Mouse (Mus musculus) hindbrain, embryonic 14.5 days (tissue): ENCODE measurements around the gene Lrrn4cl. TPM values are rescaled to one million over a fixed set of nuclear protein-coding genes. Genes with fewer than 3 reads are reported as not detected.

Experiments used
- ATAC-seq: fragments of 200-750 bp; cut with Nextera tagmentation; 2 replicates; pipeline ENCODE4 v1.8.0; 2017; ENCODE audit warnings: moderate number of reproducible peaks, mild to moderate bottlenecking, moderate TSS enrichment, moderate library complexity; ENCODE audit not compliant: low FRiP score
- DNase-seq: peaks from one replicate; pipeline ENCODE4 v3.0.0-alpha.2; 2015; ENCODE audit warnings: low spot score
- H3K27ac ChIP-seq: fragments of 300-500 bp; sonication (generic); 2 replicates; pipeline ENCODE4 v1.5.1; 2014; ENCODE audit warnings: mild to moderate bottlenecking, moderate library complexity
- H3K27me3 ChIP-seq: fragments of 300-500 bp; sonication (generic); 2 replicates; pipeline ENCODE4 v1.6.1; 2014; ENCODE audit warnings: mild to moderate bottlenecking, low read length, mixed read lengths; ENCODE audit not compliant: control insufficient read depth, insufficient read depth
- H3K36me3 ChIP-seq: fragments of 300-500 bp; sonication (generic); replicated peaks from 2 replicates; pipeline ENCODE4 v1.6.1; 2014; ENCODE audit not compliant: control insufficient read depth, insufficient read depth
- H3K4me1 ChIP-seq: fragments of 300-500 bp; sonication (generic); replicated peaks from 2 replicates; pipeline ENCODE4 v1.6.1; 2014; ENCODE audit warnings: antibody characterized with exemption, low read length, mixed read lengths; ENCODE audit not compliant: control insufficient read depth, insufficient read depth
- H3K4me2 ChIP-seq: fragments of 300-500 bp; sonication (generic); replicated peaks from 2 replicates; pipeline ENCODE4 v1.6.1; 2014; ENCODE audit warnings: mild to moderate bottlenecking, moderate library complexity
- H3K4me3 ChIP-seq: fragments of 300-500 bp; sonication (generic); replicated peaks from 2 replicates; pipeline ENCODE4 v1.5.1; 2014; ENCODE audit warnings: mild to moderate bottlenecking, low read length
- H3K9ac ChIP-seq: fragments of 300-500 bp; sonication (generic); 2 replicates; pipeline ENCODE4 v1.6.1; 2014
- H3K9me3 ChIP-seq: fragments of 300-500 bp; sonication (generic); 2 replicates; pipeline ENCODE4 v1.6.1; 2016; ENCODE audit warnings: low read length; ENCODE audit not compliant: control insufficient read depth
- WGBS: fragments of 180-500 bp; shearing (Covaris S2); extraction: QIAGEN DNeasy Blood & Tissue Kit; methylation state at CpG from one replicate; pipeline ENCODE4 v1.1.7; 2014; 5-methylcytosine and 5-hydroxymethylcytosine counted together
- polyA plus RNA-seq: library from polyadenylated mRNA; unstranded; fragments of >200 nt; fragmentation: Nextera tagmentation; extraction: Ambion mirVana; gene quantifications from 2 replicates; pipeline ENCODE4 v1.2.1, GENCODE M21; 2014

The Lrrn4cl gene
- polyA plus RNA-seq, 1 experiment from 2014 or later = 1.1 TPM

DNA sequence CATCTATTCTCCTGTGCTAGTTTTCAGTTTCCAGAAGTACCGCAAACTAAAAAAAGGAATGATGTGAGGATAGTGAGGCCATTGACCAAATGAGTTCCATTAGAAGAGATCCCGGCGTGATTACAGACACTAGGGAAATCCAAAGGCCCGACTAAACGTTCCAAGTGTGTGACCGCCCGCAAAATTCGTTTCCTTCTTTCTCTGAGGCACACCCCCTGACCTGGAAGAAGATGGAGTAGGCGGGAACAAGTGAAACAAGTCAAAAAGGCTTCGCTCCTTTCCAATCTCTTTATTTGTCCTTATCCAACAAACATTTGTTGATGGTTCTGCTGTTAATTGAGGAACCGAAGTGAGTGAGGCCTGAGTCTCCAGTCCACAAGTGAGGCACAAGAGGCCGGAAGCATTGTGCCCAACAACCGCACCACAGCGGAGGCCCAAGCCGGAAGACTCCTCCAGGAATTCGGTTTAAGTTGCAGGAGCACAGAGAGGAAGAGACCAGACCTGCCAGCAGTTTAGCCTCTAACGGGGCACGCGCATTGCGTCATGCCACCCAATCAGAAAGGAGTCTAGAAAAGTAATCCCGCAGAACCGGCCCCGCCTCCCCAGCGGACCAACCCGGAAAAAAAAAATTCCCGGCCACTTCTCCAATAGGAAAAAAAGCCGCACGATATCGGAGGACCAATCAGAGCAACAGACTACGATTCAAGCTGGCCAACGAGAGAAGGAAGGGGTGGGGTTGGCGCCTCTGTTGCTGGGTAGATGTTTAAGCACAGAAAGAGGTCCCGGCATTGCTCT is 31.6 kb upstream of the Lrrn4cl start, which contains the start of gene Ttc9c:
Gene Ttc9c, minus strand, starts transcription at position 533 of the 795 bp plus-strand sequence.
- Histone ChIP-seq H3K27me3 (no peaks in the 10 kb centered on the region), H3K4me3 (peak within 1 kb of the TSS; percentile 90), H3K4me1 (peaks cover 47% of the 10 kb centered on the region), H3K9me3 (no peaks in the 10 kb centered on the region), H3K27ac (peak within 1 kb of the TSS; percentile 96), H3K9ac (peak within 1 kb of the TSS; percentile 90), H3K36me3 (peaks cover 30% of the 10 kb centered on the region), H3K4me2 (peak within 1 kb of the TSS; percentile 76)
- ATAC-seq (peak; percentile 93), DNase-seq (peak; percentile 99)
- WGBS = under 1% methylated on average over 33 of the region's 33 CpGs

DNA sequence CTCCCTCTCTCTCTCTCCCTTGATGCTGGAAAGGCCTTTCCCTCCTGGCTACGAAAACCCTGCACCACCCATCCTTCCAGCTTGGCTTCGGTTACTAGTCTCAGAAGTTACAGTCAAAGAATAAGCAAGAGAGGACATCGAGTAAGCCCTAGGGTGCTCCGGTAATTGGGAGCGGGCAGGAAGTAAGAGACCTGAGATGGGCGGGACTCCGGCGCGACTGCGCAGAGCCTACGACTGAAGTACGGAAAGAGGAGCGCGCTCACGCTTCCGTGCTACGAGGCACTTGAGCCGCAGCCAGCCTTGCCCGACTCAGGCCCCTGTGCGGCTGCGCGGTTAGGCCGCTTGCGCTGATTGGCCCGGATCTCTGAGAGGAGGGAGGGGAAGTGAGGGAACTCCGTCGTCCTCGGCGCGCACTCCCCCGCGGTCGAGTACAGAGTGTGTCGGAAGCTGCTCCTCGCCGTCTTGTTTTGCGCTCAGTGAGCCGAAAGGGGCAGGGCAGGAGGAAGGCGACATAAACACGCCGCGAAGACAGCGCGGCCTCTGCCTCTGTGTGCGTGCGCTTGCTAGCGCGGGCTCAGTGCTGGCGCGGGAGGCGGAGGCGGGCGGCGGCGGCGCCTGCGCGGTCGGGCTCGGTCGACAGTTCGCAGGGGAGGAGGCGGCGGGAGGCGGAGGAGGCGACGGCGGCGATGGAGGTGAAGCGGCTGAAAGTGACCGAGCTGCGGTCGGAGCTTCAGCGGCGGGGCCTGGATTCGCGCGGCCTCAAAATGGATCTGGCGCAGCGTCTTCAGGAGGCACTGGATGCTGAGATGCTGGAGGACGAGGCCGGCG is 30.8 kb upstream of the Lrrn4cl start, which contains the start of gene Hnrnpul2:
Gene Hnrnpul2, plus strand, starts transcription at position 415 of the 828 bp plus-strand sequence.
- DNase-seq (peak; percentile 97), ATAC-seq (peak; percentile 96)
- Histone ChIP-seq H3K9ac (peak within 1 kb of the TSS; percentile 90), H3K27me3 (no peaks in the 10 kb centered on the region), H3K36me3 (peaks cover 31% of the 10 kb centered on the region), H3K4me3 (peak within 1 kb of the TSS; percentile 90), H3K9me3 (no peaks in the 10 kb centered on the region), H3K4me1 (peaks cover 47% of the 10 kb centered on the region), H3K4me2 (peak within 1 kb of the TSS; percentile 76), H3K27ac (peak within 1 kb of the TSS; percentile 96)
- under 1% methylated on average over 81 of the region's 83 CpGs for whole genome bisulfite sequencing

- ATAC-seq (peak; percentile 28), DNase-seq (no peak)
- peaks cover 47% of the 10 kb centered on the region for H3K4me1 ChIP-seq
- H3K27ac ChIP-seq = peak overlapping the region; percentile 96
- H3K27me3 ChIP-seq = no peaks in the 10 kb centered on the region
- peak overlapping the region; percentile 76 for H3K4me2 ChIP-seq
- H3K36me3 ChIP-seq = peaks cover 31% of the 10 kb centered on the region
- H3K9ac ChIP-seq = peak overlapping the region; percentile 90
- peak overlapping the region; percentile 90 for H3K4me3 ChIP-seq
- WGBS = under 1% methylated on average over 48 of the region's 48 CpGs
- H3K9me3 ChIP-seq = no peaks in the 10 kb centered on the region
These were observed 30.1 kb upstream of the Lrrn4cl start for GRCm38 (mm10) chr19:8820424-8820956.

- ATAC-seq = no peak
- WGBS = 4% methylated on average over 7 of the region's 7 CpGs
These were observed 29.4 kb upstream of the Lrrn4cl start for GRCm38 (mm10) chr19:8821146-8821545.

GRCm38 (mm10) chr19:8822696-8823095 is 27.9 kb upstream of the Lrrn4cl start:
- WGBS = 65% methylated on average over 8 of the region's 8 CpGs
- no peak for DNase-seq

More at GRCm38 (mm10) chr19:8821146-8821545, 29.4 kb upstream of the Lrrn4cl start:
- Histone ChIP-seq H3K9ac (peak overlapping the region; percentile 90), H3K4me2 (peak overlapping the region; percentile 76), H3K9me3 (no peaks in the 10 kb centered on the region), H3K4me3 (peak overlapping the region; percentile 90), H3K27ac (no peak overlapping the region; the same call in 1 of the 2 replicates), H3K4me1 (peaks cover 47% of the 10 kb centered on the region), H3K36me3 (peaks cover 36% of the 10 kb centered on the region), H3K27me3 (no peaks in the 10 kb centered on the region)
- DNase-seq = no peak

DNA sequence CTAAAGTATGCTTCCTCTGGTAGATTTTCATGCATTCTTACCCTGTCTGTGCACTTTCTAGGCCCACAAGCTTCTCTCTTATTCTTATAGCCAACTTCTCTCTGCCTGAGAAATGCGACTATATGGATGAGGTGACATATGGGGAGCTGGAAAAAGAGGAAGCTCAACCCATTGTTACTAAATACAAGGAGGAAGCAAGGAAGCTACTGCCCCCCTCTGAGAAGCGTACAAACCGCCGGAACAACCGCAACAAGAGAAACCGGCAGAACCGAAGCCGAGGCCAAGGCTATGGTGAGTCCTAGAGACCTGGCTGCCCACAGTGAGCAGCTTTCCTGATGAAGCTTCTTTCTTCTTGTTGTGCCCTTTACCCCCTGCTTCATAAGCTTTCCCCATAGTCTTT is 20.9 kb upstream of the Lrrn4cl start, which contains the start of gene AC129217.1:
Gene AC129217.1, plus strand, starts transcription at position 114 of the 400 bp plus-strand sequence.
- no peaks in the 10 kb centered on the region for H3K9me3 ChIP-seq
- H3K27me3 ChIP-seq = no peaks in the 10 kb centered on the region
- H3K36me3 ChIP-seq = peaks cover 100% of the 10 kb centered on the region
- ATAC-seq = no peak
- DNase-seq = no peak
- 92% methylated on average over 8 of the region's 8 CpGs for WGBS
- H3K9ac ChIP-seq = no peak within 1 kb of the TSS
- H3K4me2 ChIP-seq = no peak within 1 kb of the TSS
- H3K27ac ChIP-seq = no peak within 1 kb of the TSS
- H3K4me1 ChIP-seq = no peaks in the 10 kb centered on the region
- H3K4me3 ChIP-seq = 0 out of 2 replicates have a peak within 1 kb of the TSS, but pooled peaks have one; percentile 2

More at GRCm38 (mm10) chr19:8822696-8823095, 27.9 kb upstream of the Lrrn4cl start:
- no peaks in the 10 kb centered on the region for H3K27me3 ChIP-seq
- H3K36me3 ChIP-seq = peaks cover 51% of the 10 kb centered on the region
- H3K27ac ChIP-seq = no peak overlapping the region
- peak overlapping the region; percentile 90 for H3K9ac ChIP-seq
- H3K9me3 ChIP-seq = no peaks in the 10 kb centered on the region
- H3K4me2 ChIP-seq = peak overlapping the region; percentile 76
- ATAC-seq = no peak
- peaks cover 34% of the 10 kb centered on the region for H3K4me1 ChIP-seq
- peak overlapping the region; percentile 90 for H3K4me3 ChIP-seq

DNA sequence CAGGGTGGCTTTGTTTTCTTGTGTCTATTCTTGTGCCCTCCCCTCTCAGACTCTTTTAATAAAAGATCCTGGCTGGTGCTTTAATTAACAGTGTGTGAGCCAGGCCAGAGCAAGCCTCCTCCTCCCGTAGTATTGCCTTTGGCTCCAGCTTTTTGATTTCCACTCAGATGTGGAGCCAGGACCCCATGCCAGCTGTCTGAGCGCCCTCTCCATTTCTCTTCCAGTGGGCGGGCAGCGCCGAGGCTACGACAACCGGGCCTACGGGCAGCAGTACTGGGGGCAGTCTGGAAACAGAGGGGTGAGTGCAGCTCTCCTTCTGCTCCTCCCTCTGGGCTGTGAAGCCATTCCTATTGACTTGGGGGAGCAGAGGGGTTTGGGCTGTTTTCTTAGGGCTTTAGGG is 19.9 kb upstream of the Lrrn4cl start:
- no peak overlapping the region for H3K27ac ChIP-seq
- DNase-seq = no peak
- no peak overlapping the region for H3K4me2 ChIP-seq
- peaks cover 99% of the 10 kb centered on the region for H3K36me3 ChIP-seq
- H3K4me1 ChIP-seq = no peaks in the 10 kb centered on the region
- H3K4me3 ChIP-seq = no peak overlapping the region
- H3K27me3 ChIP-seq = no peaks in the 10 kb centered on the region
- no peaks in the 10 kb centered on the region for H3K9me3 ChIP-seq
- ATAC-seq = no peak
- no peak overlapping the region for H3K9ac ChIP-seq
- 92% methylated on average over 8 of the region's 8 CpGs for WGBS

DNA sequence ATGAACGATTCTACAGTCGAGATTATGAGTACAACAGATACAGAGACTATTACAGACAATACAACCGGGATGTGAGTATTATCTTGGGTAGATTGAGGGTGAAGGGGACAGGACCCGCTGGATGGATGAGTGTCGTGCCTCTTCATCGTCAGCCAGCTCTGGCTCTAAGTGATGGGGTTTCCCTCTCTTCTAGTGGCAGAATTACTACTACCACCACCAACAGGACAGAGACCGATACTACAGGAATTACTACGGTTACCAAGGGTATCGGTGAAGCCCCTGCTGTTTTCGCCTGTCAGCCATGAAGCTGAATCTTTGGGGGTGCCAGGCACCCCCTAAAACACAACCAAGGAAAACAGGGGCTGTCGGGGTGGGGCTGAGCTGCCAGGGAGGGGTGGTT is 19.3 kb upstream of the Lrrn4cl start:
- no peak overlapping the region for H3K4me2 ChIP-seq
- no peak overlapping the region for H3K4me3 ChIP-seq
- H3K36me3 ChIP-seq = peaks cover 96% of the 10 kb centered on the region
- no peaks in the 10 kb centered on the region for H3K27me3 ChIP-seq
- DNase-seq (no peak), ATAC-seq (no peak)
- no peaks in the 10 kb centered on the region for H3K9me3 ChIP-seq
- 77% methylated on average over 11 of the region's 11 CpGs for WGBS
- H3K27ac ChIP-seq = no peak overlapping the region
- no peak overlapping the region for H3K9ac ChIP-seq
- H3K4me1 ChIP-seq = no peaks in the 10 kb centered on the region

DNA sequence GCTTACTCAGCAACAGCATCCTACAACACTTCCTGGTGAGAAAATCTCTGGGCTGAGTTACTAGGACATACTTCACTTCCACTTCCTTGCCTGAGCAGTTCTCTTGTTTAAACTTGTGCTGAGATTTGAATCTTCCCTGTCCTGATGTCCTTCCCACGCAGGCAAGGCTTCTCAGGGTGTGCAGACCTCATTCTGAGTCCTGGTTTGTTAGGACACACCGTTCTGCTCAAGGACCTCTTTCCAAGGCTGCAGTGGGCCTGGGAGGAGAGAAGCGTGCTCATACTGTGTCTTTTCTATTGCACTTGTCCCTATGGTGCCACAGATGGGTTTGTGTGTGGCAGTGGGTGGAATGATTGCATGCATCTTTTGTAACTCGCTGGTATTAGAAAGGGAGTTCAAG is 17.6 kb upstream of the Lrrn4cl start:
- Histone ChIP-seq H3K9ac (no peak overlapping the region), H3K9me3 (no peaks in the 10 kb centered on the region), H3K27me3 (no peaks in the 10 kb centered on the region), H3K27ac (no peak overlapping the region), H3K4me3 (no peak overlapping the region), H3K36me3 (peaks cover 79% of the 10 kb centered on the region), H3K4me2 (no peak overlapping the region), H3K4me1 (no peaks in the 10 kb centered on the region)
- 94% methylated on average over 4 of the region's 4 CpGs for WGBS
- DNase-seq (no peak), ATAC-seq (no peak)
